Mouse (Mus musculus) C2C12 (cell line): ENCODE data around the gene Atg4c. TPM values are rescaled to one million over a fixed set of nuclear protein-coding genes. Genes with fewer than 3 reads are reported as not detected.

Experiments
- H3K27me3 ChIP-seq: one replicate; pipeline ENCODE4 v1.6.1; 2011; ENCODE audit not compliant: control insufficient read depth, insufficient read depth, insufficient read length
- H3K36me3 ChIP-seq: one replicate; pipeline ENCODE4 v1.6.1; 2011; ENCODE audit not compliant: control insufficient read depth, insufficient read depth
- H3K4me3 ChIP-seq: one replicate; pipeline ENCODE4 v1.5.1; 2011; ENCODE audit warnings: mild to moderate bottlenecking, control low read depth; ENCODE audit not compliant: poor library complexity, insufficient read depth, severe bottlenecking
- H3K79me2 ChIP-seq: one replicate; pipeline ENCODE4 v1.6.1; 2011; ENCODE audit not compliant: control insufficient read depth, insufficient read depth
- H3K79me3 ChIP-seq: one replicate; pipeline ENCODE4 v1.6.1; 2011; ENCODE audit warnings: low read depth, control low read depth
- H3ac ChIP-seq: one replicate; pipeline ENCODE3; 2011; ENCODE audit warnings: low read depth; ENCODE audit not compliant: control insufficient read depth, insufficient read length
- CEBPB ChIP-seq: IDR thresholded peaks from one replicate; pipeline ENCODE4 v1.6.1; 2011; ENCODE audit warnings: low read depth, mild to moderate bottlenecking, control low read depth, moderate library complexity
- CTCF ChIP-seq: IDR thresholded peaks from one replicate; pipeline ENCODE4 v1.5.1; 2011; ENCODE audit not compliant: control insufficient read depth, insufficient read depth, insufficient read length
- FOSL1 ChIP-seq: IDR thresholded peaks from one replicate; pipeline ENCODE4 v1.8.0; 2011; ENCODE audit warnings: mild to moderate bottlenecking, low read length; ENCODE audit not compliant: poor library complexity, insufficient read depth, severe bottlenecking
- MAX ChIP-seq: IDR thresholded peaks from one replicate; pipeline ENCODE4 v1.6.1; 2011; ENCODE audit warnings: mild to moderate bottlenecking, control low read depth
- MYOD1 ChIP-seq: IDR thresholded peaks from one replicate; pipeline ENCODE4 v1.6.1; 2011; ENCODE audit warnings: low read depth; ENCODE audit not compliant: control insufficient read depth, insufficient read length
- MYOG ChIP-seq: IDR thresholded peaks from one replicate; pipeline ENCODE4 v1.6.1; 2011; ENCODE audit not compliant: control insufficient read depth, insufficient read length; ENCODE audit errors: extremely low read depth
- USF1 ChIP-seq: IDR thresholded peaks from one replicate; pipeline ENCODE4 v1.6.1; 2011; ENCODE audit warnings: low read depth, mild to moderate bottlenecking, control low read depth, moderate library complexity
- polyA plus RNA-seq: library from polyadenylated mRNA; unstranded; fragments of >200 nt; fragmentation: generic; extraction: Trizol; gene quantifications from one replicate; pipeline ENCODE4 v1.2.1, GENCODE M21; 2012; ENCODE audit warnings: missing spikeins

The Atg4c gene
- polyA plus RNA-seq, 1 experiment: 2.6 TPM

GRCm38 (mm10) chr4:99272860-99273259 is 79.1 kb downstream of the Atg4c start:
- Histone ChIP-seq H3K79me3 (no peaks in the 10 kb centered on the region), H3K4me3 (no peak overlapping the region), H3K79me2 (no peaks in the 10 kb centered on the region), H3ac (no peak overlapping the region), H3K36me3 (no peaks in the 10 kb centered on the region), H3K27me3 (no peaks in the 10 kb centered on the region)
- no peak for TF ChIP-seq CEBPB
- no peak for TF ChIP-seq MAX
- TF ChIP-seq MYOG: no peak
- no peak for TF ChIP-seq CTCF

GRCm38 (mm10) chr4:99273466-99273865 is 79.7 kb downstream of the Atg4c start:
- H3K79me3 ChIP-seq: no peaks in the 10 kb centered on the region
- no peaks in the 10 kb centered on the region for H3K36me3 ChIP-seq
- TF ChIP-seq USF1: no peak
- TF ChIP-seq MYOD1: no peak
- TF ChIP-seq MAX: no peak
- no peak for TF ChIP-seq CTCF
- TF ChIP-seq MYOG: no peak
- TF ChIP-seq FOSL1: no peak
- TF ChIP-seq CEBPB: no peak
- no peaks in the 10 kb centered on the region for H3K79me2 ChIP-seq
- H3ac ChIP-seq: no peak overlapping the region
- no peaks in the 10 kb centered on the region for H3K27me3 ChIP-seq
- H3K4me3 ChIP-seq: no peak overlapping the region

GRCm38 (mm10) chr4:99273979-99274378 is 80.2 kb downstream of the Atg4c start:
- TF ChIP-seq CEBPB: no peak
- TF ChIP-seq FOSL1: no peak
- TF ChIP-seq USF1: no peak
- TF ChIP-seq MYOG: no peak
- no peak for TF ChIP-seq MAX
- no peak for TF ChIP-seq MYOD1
- TF ChIP-seq CTCF: no peak

GRCm38 (mm10) chr4:99278876-99279275 is 85.1 kb downstream of the Atg4c start:
- H3K4me3 ChIP-seq: no peak overlapping the region
- no peak for TF ChIP-seq MYOG
- no peak for TF ChIP-seq USF1
- TF ChIP-seq MYOD1: no peak
- no peak for TF ChIP-seq MAX
- TF ChIP-seq FOSL1: no peak
- TF ChIP-seq CEBPB: no peak
- no peak for TF ChIP-seq CTCF
- H3K79me3 ChIP-seq: no peaks in the 10 kb centered on the region
- H3K79me2 ChIP-seq: no peaks in the 10 kb centered on the region
- H3ac ChIP-seq: no peak overlapping the region
- no peaks in the 10 kb centered on the region for H3K36me3 ChIP-seq
- H3K27me3 ChIP-seq: no peaks in the 10 kb centered on the region

More at GRCm38 (mm10) chr4:99273979-99274378, 80.2 kb downstream of the Atg4c start:
- no peaks in the 10 kb centered on the region for H3K36me3 ChIP-seq
- no peaks in the 10 kb centered on the region for H3K79me2 ChIP-seq
- no peak overlapping the region for H3K4me3 ChIP-seq
- H3ac ChIP-seq: no peak overlapping the region
- no peaks in the 10 kb centered on the region for H3K27me3 ChIP-seq
- no peaks in the 10 kb centered on the region for H3K79me3 ChIP-seq

- no peak overlapping the region for H3ac ChIP-seq
- H3K27me3 ChIP-seq: no peaks in the 10 kb centered on the region
- H3K4me3 ChIP-seq: no peak overlapping the region
- no peaks in the 10 kb centered on the region for H3K36me3 ChIP-seq
- no peaks in the 10 kb centered on the region for H3K79me3 ChIP-seq
- TF ChIP-seq MAX: no peak
- TF ChIP-seq CEBPB: no peak
- no peak for TF ChIP-seq USF1
- no peak for TF ChIP-seq MYOG
- TF ChIP-seq MYOD1: no peak
- no peak for TF ChIP-seq FOSL1
- no peak for TF ChIP-seq CTCF
- no peaks in the 10 kb centered on the region for H3K79me2 ChIP-seq
These were observed 88.0 kb downstream of the Atg4c start for GRCm38 (mm10) chr4:99281711-99282110.

GRCm38 (mm10) chr4:99289286-99289685 is 95.6 kb downstream of the Atg4c start:
- H3K4me3 ChIP-seq: no peak overlapping the region
- no peaks in the 10 kb centered on the region for H3K79me3 ChIP-seq
- H3K36me3 ChIP-seq: no peaks in the 10 kb centered on the region
- H3K79me2 ChIP-seq: no peaks in the 10 kb centered on the region
- no peak for TF ChIP-seq CTCF
- no peak for TF ChIP-seq MYOD1
- TF ChIP-seq FOSL1: no peak
- TF ChIP-seq MAX: no peak
- no peak for TF ChIP-seq USF1
- TF ChIP-seq CEBPB: no peak
- no peak for TF ChIP-seq MYOG
- no peaks in the 10 kb centered on the region for H3K27me3 ChIP-seq
- H3ac ChIP-seq: no peak overlapping the region
